Mouse (Mus musculus) thymus, adult 2 months (tissue): ENCODE measurements at regions not wholly inside any gene's neighbourhood (a gene's known extent, or its start where the extent isn't known, plus 50 kb on each side); places are given as distances from the start of the nearest gene placed in this dataset.

Experiments used
- CTCF ChIP-seq: fragments of 200-500 bp; IDR thresholded peaks from 2 replicates; pipeline ENCODE4 v1.5.1; 2012; ENCODE audit warnings: mild to moderate bottlenecking, control low read depth, low read length, moderate library complexity, borderline replicate concordance; ENCODE audit not compliant: control insufficient read depth, poor library complexity, insufficient read depth; ENCODE audit errors: extremely low read depth
- POLR2A ChIP-seq: fragments of 200-500 bp; IDR thresholded peaks from 2 replicates; pipeline ENCODE4 v1.6.1; 2012; ENCODE audit warnings: mild to moderate bottlenecking, low read length, control low read depth, moderate library complexity; ENCODE audit not compliant: control insufficient read depth, poor library complexity, insufficient read depth; ENCODE audit errors: extremely low read depth

GRCm38 (mm10) chr12:79928739-79929380 is 184.0 kb downstream of the Zfp36l1 start:
- no peak for TF ChIP-seq CTCF
- no peak for TF ChIP-seq POLR2A
